Mouse (Mus musculus): ENCODE results near the gene Hist1h2ad.
"Not testable (repeated sequence)": the region's sequence is repeated elsewhere in the genome, so short reads cannot be mapped to it uniquely, and the experiment has no call there.

The Hist1h2ad gene

DNA sequence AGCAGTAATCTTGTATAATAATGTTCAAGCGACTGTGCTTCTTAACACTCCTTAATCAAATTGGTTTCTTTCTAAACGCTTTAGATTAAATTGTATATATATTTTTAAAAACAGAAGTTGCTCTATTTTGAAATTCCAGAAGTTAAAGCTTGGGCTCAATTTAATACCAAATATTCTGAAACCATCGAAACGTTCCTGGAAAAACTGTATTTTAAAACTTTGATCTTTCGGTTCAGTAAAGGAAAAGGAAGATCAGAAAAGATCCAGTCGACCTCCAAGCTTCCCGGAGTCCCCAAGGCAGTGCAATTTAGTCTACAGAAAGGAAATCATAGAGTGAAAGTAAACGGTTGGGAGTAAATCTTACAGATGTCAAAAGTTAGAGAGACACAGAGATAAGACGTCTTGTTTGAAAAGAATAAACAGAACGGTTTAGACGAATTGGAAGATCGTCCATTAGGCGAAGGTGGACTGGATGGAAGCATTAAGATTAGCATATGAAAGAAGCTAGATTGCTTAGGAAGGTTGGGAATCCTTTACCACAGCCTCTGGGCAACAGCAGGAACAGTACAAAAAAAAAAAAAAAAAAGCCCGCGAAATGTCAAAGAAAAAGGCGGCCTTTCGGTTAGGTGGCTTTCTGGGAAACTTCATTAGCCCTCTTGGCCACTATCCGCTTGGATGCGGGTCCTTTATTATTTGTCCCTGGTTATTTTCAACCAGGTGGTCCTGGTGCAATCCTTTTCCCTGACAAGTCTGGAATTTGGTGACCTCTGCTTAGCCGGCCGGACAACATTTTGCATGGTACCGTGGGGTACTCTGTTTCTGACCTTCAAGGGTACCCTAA lies 12.1 kb downstream of the Hist1h2ad start:
- DNase-seq: no peak

DNA sequence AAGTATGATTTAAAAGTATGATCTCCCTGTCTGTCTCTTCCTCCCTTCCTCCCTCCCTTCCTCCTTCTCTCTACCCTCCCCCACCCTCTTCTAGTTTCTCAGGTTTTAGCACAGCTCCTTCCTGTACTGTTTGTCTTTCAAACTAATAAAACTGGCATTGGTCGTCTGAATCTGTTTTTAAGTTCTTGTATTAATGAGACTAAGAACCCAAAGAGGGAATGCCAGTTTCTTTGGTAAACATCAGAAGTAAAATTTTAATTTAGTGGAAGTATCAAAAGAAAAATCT lies 12.7 kb downstream of the Hist1h2ad start:
- DNase-seq: no peak

DNA sequence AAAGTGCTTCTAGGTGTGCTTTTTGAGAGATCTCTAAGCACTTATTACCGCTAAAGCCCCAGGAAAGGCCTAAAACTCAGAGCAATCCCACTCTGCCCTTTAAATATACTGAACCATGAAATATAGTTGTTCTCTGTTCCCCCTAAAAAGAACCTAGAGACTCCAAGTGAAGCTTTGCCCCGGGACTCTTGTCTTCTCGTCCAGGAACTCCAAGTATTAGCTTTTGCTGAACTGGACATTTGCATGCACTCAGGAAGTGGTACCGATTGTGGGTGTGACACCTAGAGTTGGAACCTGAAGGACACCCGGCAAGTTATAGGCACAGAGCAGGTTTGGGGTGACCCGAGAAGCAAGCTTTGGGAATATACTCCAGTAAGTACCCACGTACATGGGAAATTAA lies 17.0 kb downstream of the Hist1h2ad start:
- DNase-seq: no peak

DNA sequence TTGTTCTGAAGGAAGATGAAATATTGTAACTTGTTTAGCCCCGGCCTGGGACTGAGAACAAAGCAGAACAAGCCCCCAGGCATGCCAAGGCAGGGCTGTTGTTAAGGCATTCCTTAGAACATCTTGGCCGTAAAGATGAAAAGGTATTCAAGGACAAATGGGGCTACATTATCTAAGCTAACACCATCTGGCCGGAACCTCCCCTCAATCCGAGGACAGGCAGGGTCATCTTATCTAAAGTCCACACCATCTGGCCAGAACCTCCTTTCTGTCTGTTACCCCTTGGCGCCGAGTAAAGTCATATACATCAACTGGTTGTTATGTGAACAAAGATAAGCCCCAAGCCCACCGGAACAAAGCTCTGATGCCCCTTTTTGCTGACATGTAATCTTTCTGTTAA lies 17.7 kb downstream of the Hist1h2ad start:
- not testable (repeated sequence) for DNase-seq

DNA sequence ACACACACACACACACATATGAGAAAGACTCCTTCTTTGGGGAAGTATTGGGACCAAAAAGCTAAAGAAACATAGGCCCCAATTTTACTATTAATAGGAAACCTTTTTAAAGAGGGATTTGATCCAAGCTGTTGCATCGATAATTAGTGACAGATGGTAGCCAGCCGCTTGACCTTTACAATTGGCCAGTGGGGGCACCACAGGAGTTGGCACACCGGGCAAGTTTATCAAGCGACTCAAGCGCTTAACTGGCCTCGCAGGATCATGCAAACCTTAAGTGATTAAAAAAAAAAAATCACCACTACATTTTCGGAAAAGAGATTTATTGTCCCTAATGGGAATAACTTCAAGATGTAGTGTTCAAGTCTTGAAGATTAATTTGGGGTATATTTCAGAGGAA lies 18.4 kb downstream of the Hist1h2ad start:
- no peak for DNase-seq

DNA sequence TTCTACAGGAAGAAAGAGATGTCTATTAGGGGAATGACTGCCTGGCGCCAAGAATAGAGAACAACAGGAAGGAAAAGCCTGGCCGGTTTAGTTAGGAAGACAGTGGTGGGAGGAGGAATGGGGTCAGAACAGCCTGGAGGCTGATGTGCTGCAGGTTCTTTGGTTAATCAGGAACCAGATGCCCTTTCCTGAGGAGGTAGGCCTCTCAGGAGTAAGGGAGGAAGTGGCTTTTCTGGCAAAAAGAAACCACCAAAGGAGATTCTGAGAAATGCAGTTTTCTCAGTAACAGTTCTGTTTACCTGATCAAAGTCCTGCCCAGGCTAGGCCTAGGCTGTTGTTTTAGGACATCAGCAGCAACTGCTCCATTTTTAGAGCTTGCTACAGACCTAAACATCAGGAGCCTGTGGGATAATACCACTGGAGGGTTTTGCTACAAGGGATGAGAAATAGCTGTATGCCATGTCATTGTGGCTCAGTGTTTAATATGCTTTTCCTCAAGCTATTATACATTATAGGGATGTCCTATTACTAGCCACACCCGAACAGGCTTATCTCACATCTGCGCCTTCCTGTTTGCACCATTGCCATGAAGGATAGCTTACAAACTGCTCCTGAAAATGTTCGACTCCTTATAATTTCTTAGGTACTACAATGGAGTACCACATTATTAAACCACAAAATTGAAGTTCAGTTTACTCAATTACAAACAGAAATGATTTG lies 19.0 kb downstream of the Hist1h2ad start:
- no peak for DNase-seq

DNA sequence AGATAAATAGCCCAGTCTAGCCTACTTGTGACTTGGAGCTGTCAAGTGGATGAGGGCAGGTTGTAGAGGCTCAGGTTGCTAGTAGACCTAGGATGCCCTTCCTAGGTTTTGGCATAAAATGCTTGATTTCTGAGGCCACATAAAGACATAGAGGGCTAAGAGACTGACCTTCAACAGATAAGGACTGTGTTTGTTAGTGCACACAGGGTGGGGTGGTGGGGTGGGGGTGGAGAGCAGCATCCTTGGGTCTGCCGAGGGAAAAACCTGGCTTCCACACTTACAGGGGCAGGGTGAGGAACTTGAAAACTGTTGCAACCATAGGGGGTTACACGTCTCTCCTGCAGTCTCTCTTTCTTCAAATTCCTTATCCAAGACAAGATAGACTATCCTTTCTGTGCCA lies 21.0 kb downstream of the Hist1h2ad start:
- DNase-seq: no peak

DNA sequence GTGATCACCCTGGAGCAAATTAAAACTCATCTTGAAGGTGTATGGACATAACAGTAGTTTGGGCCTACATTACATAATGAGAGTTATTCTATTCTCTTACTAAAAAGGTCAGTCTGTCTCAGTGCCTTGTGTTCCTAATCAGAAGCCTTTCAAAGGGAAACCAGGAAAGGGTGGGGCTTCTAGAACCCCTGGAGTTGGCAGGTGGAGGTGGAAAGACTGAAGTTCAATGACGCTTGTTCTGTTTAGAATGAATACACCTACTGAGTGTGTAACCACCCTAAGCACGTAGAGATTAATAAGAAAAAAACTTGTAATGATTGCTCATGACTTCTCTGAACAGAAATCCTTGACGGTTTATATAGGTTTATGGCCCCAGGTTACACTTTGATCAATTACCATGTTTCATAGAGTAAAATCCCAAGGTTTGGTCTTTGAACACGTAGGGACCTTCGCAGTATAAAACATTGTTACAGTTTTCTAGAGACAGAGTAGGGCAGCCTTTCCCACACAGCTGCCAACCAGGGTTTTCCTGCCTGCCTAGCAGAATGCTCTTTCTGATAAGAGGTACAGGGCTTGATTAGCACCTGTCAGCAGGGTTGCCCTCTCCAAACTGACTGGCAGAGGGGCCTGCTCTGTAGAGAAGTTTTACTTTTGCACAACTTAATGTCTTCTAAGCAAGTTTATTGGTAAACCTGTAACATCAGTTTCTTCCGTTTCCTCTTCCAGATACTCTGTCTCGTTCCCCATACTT lies 21.6 kb downstream of the Hist1h2ad start:
- DNase-seq: no peak

DNA sequence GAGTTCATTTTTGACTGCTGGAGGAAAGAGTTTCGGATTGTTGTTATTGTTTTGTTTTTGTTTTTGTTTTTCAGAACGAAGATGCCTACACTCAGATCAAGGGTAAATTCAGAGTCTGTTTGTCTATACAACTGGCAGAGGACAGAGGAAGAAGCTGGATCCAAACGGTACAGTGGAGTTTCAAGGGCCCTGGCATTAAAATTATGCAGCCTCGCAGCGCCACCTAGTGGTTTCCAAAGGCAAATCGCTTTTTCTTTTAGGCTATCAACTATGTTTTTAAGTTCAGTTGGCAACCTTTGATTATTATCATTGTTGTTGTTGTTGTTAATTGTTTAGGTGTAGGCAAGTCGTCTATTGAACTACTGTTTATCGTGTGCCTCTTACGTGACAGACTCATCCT lies 23.8 kb downstream of the Hist1h2ad start:
- peak; percentile 66 for DNase-seq

DNA sequence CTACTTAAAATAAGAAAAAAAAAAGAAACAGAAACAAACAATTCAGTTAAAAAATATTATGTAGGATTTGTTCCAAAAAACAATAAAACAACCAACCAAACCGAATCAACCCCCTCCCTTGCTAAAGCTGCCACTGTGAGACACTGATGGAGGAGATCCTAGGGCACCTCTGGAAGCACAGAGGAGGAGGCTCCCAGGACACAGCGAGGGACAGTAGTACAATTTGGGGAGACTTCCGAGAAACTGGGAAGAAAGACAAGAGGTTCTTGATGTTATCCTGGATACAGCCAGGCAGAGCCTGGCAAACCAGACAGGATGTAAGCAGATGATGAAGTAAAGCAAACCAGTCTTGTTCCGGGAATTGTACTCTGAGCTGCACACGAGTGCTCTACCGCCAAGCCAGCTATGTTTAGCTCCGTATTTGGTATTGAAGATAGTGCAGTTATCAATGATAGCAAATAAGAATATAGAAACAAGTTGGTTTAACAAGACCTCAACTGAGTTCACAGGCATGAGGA lies 29.1 kb downstream of the Hist1h2ad start:
- no peak for DNase-seq

DNA sequence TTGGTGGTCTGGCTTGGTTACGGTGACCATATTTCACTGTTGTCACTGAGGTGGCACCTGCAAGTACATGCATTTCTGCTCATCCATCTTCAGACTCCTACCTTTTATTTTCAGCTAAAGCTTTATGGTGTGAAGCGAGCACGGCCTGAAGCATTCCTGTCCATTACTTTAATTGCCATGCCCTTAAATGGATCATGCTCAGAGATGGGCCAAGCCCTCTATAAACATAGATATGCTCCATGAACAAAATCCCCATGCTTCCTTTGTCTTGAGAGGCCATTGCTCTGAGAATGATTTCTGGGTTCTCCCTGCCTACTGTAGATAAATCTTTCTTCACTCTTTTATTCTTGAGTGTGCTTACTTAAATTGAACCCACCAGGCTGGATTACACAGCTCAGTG lies 30.3 kb downstream of the Hist1h2ad start:
- DNase-seq: no peak

DNA sequence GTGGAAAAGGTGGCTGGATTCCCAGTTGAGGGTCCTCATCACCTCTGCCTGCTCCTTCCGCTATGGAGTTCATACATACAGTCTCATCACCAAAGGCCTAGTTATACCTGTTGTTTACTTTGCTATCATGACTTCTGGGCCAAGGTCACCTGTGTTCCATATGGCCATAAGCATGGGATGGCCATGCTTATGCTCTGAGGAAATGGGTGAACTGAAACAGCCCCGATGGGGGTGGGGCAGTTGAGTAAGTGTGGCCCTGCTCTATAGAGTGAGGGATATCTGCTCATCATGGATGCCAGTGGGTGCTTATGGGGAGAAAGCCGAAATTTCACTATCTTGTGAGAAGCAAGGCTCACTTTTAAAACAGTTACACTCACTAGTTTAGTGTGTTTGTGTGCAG lies 30.9 kb downstream of the Hist1h2ad start:
- DNase-seq: no peak

DNA sequence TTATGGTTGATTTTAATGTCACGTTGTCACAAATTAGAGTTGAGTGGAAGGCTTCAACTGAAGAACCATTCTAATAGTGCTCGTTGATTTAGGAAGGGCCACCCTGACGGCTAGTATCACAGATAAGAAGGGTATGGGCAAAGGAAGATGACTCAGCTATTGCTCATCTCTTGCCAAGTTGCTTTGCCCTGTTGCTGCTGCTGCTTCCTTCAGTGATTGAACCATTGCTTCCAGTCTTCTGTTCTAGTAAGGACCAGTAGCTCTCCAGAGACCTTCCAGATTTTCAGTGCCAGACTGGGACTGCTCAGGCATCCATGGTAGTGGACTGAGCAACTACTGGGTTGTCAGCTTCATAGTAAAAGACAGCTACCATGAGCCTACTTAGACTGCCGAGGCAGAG lies 35.0 kb downstream of the Hist1h2ad start:
- no peak for DNase-seq

DNA sequence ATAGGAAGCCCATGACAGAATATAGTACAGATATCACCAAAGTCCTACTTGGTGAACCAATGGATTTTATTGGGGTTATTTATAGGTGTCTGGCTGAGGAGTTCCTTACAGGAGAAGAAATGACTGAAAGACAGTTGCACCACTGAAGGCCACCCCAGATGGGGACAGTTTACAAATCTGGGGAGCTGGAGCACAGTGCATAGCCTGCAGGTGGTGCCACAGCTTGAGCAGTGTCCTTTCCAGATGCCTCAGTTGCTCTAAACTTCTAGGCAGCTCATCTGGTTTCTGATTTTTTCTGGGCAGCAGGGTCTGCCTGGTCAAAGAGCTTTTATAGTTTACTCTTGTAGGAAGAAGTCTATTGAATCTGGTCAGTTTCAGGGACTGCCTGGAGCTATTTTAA lies 35.7 kb downstream of the Hist1h2ad start:
- no peak for DNase-seq

DNA sequence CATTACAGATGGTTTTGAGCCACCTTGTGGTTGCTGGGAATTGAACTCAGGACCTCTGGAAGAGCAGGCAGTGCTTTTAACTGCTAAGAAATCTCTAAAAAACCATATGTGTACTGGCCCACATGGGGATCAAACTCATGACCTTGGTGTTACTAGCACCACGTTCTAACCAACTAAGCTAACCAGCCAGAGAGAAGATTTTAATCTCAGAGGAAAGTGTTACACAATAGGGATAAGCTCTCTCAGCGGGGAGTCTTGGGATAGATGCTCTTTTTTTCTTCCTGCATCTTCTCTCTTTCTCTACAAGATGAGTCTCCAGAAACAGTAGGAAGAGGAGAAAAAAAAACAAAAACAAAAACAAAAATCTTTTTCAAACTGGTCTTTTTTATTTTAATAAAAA lies 36.2 kb downstream of the Hist1h2ad start:
- no peak for DNase-seq

DNA sequence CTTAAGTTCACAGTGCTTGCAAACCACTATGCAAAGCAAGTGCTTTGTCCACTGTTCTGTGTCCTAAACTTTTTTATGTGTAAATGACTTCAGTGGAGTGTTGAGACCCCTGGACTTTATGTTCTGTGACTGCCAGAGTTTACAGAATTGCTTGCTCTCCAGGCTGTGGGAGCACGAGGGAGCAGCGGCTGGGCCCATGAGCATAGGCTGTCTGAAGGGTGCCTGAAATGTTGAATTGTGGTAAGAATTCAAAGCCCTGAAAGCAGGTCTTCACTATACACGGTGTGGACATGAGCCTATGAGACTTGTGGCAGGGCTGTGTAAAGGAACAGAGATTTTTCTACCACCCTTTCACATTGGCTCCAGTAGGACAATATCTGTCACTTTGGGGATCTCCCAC lies 37.5 kb downstream of the Hist1h2ad start:
- no peak for DNase-seq

DNA sequence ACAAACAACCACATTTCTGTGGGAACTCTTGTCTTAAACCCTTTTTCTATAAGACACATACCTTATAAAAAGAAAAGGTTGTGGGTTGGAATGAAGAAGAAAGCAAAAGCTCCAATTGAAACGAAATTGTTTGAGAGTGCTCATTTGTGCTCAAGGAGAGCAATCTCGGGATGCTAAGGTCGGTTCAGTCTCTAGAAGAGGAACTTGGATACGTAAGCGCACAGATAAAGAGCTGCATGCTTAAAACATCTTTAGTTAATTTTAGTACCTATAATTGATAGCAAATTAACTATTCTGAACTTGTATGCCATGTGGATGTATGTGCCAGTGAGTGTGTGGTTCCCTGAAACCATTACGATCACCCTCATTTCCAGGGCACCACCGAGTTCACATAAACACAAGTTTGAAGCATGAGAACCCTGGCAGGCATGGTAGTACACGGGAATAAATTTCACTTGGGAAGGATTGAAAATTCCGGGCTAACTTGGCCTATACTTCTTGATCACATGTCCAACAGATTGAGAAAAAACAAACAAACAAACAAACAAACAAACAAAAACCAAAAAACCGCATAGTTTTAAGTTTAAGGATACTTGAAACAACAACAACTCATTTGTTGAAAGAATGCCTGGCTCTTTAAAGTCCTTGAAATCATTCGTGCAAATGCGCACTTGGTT lies 46.0 kb downstream of the Hist1h2ad start:
- DNase-seq: no peak

DNA sequence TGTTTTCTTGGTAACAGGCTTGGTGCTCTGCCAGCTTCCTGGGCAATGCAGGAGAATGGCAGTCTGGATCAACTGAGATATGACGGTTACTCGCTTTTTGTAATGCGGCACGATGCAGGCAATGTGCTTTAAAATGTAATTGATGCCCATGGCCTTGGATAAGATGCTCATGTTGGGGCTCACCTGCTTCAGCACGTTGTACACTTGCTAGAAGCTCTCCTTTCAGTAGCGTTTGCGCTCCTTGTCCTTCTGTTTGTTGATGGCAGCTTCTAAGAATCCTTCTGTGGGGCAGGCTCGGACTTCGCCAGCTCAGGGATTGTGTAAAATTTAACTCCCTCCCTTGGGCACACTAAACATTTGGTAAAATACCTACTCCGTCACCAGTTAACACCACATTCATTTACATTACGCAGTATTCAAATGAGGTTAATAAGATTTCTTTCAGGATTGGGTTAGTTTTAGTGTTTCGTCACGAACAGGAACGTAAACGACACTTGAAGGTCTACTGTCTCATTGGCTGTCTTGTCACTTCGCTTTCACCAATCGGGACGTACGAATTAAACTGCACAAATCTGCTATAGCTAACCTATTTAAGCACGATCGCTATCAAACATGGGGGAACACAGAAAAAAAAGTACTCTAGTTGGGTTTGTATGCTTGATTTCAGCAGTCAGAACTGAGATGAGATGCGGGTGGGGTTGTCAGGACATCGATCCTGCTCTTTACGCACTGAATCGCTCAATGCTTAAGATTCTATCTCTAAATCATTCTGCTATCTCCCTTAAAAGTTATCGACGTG lies 46.8 kb downstream of the Hist1h2ad start, which contains the start of gene Hist1h2be:
TSS of gene Hist1h2be (minus strand) at position 392 of the 799 bp plus-strand sequence.
- DNase-seq: peak; percentile 84

DNA sequence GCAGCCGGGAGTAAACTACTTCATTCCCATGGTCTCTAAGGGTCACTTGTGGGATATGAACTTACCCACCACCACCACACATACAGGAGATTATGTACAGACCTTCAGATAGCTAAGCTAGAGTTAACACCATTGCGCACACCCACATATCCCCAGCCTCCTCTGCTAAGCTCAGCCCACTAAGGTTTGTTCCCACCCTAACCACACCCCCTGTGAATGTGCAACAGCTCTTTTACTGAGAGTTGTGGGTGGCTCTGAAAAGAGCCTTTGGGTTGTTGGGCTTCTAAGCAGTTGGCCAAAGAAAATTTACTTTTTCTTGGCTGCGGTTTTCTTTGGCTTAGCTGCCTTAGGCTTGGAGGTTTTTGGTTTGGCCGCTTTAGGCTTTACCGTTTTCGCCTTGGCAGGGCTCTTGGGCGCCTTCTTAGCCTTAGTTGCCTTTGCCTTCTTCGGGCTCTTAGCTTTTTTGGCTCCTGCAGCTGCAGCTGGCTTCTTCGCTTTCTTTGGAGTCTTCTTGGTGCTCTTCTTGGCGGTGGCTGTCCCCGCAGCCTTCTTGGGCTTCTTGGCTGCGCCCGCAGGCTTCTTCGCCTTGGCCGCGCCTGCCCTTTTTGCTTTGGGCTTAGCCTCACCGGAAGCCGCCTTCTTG lies 47.5 kb downstream of the Hist1h2ad start:
- DNase-seq: peak; percentile 78

DNA sequence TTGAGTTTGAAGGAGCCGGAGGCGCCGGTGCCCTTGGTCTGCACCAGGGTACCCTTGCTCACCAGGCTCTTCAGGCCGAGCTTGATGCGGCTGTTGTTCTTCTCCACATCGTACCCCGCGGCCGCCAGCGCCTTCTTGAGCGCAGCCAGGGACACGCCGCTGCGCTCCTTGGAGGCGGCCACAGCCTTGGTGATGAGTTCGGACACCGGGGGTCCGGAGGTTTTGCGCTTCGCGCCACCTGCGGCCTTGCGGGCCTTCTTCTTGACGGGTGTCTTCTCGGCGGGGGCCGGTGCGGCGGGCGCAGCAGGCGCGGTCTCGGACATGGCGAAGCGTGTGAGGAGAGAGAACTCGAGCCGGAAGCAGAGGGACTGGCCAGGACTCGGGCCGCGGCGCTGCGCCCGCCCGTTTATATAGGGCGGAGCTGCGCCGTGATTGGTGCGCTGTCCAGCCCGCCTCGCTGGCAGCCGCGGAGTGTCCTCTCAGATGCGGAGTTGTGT lies 48.0 kb downstream of the Hist1h2ad start, which contains the start of gene Hist1h1e:
TSS of gene Hist1h1e (minus strand) at position 384 of the 497 bp plus-strand sequence.
- peak; percentile 89 for DNase-seq

DNA sequence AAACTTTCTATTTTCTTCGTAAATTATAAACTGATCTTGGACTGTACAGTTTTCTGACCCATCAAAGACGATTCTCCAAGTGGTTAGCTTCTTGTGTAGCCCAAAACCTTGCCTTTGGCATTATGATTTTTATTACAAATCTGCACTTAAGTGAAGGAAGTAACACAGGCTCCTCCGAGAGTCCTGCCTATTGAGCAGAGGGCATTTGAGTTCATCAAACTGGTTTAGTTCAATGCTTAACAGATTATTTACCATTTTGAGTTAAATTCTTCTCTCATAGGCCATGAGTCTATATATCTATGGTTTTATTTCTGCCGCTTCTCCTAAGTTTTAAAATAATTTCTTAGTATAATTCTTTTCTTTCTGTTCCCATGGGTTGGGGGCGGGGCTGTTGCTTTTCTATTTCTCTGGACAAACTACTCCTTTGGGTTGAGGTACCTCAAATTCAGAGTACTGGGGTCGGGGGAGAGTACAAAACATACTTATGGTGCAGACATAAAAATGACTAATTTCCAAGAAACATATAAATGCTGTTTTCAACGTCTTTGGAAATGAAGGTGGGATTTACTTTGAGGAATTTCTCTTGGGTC lies 48.8 kb downstream of the Hist1h2ad start:
- DNase-seq: no peak

All from right cerebral cortex, adult 18-20 months (tissue).